Mouse (Mus musculus) ovary, postnatal 36 days (tissue): ENCODE results near the gene Rrp12.

Experiments used
- DNase-seq: peaks from one replicate; pipeline ENCODE4 v3.0.0; 2022; ENCODE audit warnings: low spot score, mixed read lengths

Rrp12 gene

GRCm38 (mm10) chr19:41829381-41830105, 66.4 kb downstream of the Rrp12 start, which contains the start of gene Frat1:
TSS of gene Frat1 (plus strand) at chr19:41829970.
- DNase-seq = peak; percentile 87

- DNase-seq = no peak
Observed at GRCm38 (mm10) chr19:41828941-41829340, 67.0 kb downstream of the Rrp12 start.

- no peak for DNase-seq
Observed at GRCm38 (mm10) chr19:41826529-41826928, 69.4 kb downstream of the Rrp12 start.

GRCm38 (mm10) chr19:41824950-41825349, 71.0 kb downstream of the Rrp12 start:
- no peak for DNase-seq

- DNase-seq = no peak
Observed at GRCm38 (mm10) chr19:41822589-41822988, 73.4 kb downstream of the Rrp12 start.

GRCm38 (mm10) chr19:41821436-41821835, 74.5 kb downstream of the Rrp12 start:
- no peak for DNase-seq

- no peak for DNase-seq
Observed at GRCm38 (mm10) chr19:41818749-41819148, 77.2 kb downstream of the Rrp12 start.

GRCm38 (mm10) chr19:41817325-41817724, 78.6 kb downstream of the Rrp12 start:
- DNase-seq = no peak

GRCm38 (mm10) chr19:41816915-41817314, 79.1 kb downstream of the Rrp12 start:
- DNase-seq = no peak

GRCm38 (mm10) chr19:41816410-41816809, 79.6 kb downstream of the Rrp12 start:
- DNase-seq = no peak

- no peak for DNase-seq
Observed at GRCm38 (mm10) chr19:41813374-41813773, 82.6 kb downstream of the Rrp12 start.
